Mouse (Mus musculus) c-Kit-positive CD71-negative TER-119-negative erythroid progenitor cells, embryonic 14.5 days (primary cell): ENCODE data around the gene Sgf29.

Source experiments
- DNase-seq: peaks from one replicate; pipeline ENCODE4 v3.0.0-alpha.2; 2013; ENCODE audit warnings: low read depth

The Sgf29 gene

GRCm38 (mm10) chr7:126649231-126650051, at the start of gene Sgf29:
Gene Sgf29 (plus strand): TSS chr7:126649309.
- DNase-seq, result peak; percentile 78

- no peak for DNase-seq
These were observed 47.2 kb upstream of the Sgf29 start for GRCm38 (mm10) chr7:126601896-126602295.

GRCm38 (mm10) chr7:126602650-126603049, 46.5 kb upstream of the Sgf29 start:
- no peak for DNase-seq

GRCm38 (mm10) chr7:126606611-126607010, 42.5 kb upstream of the Sgf29 start:
- DNase-seq, result no peak

- DNase-seq, result no peak
These were observed 42.0 kb upstream of the Sgf29 start for GRCm38 (mm10) chr7:126607064-126607463.

- no peak for DNase-seq
These were observed 41.3 kb upstream of the Sgf29 start for GRCm38 (mm10) chr7:126607796-126608195.

- DNase-seq, result no peak
These were observed 36.4 kb upstream of the Sgf29 start for GRCm38 (mm10) chr7:126612736-126613135.

- no peak for DNase-seq
These were observed 32.4 kb upstream of the Sgf29 start for GRCm38 (mm10) chr7:126616707-126617106.

- DNase-seq, result no peak
These were observed 29.4 kb upstream of the Sgf29 start for GRCm38 (mm10) chr7:126619559-126620275.

- no peak for DNase-seq
These were observed 27.4 kb upstream of the Sgf29 start for GRCm38 (mm10) chr7:126621452-126622359.

- DNase-seq, result no peak
These were observed 25.7 kb upstream of the Sgf29 start for GRCm38 (mm10) chr7:126623381-126623780.

- DNase-seq, result no peak
These were observed 24.3 kb upstream of the Sgf29 start for GRCm38 (mm10) chr7:126624774-126625173.

- no peak for DNase-seq
These were observed 23.7 kb upstream of the Sgf29 start for GRCm38 (mm10) chr7:126625369-126625768.

GRCm38 (mm10) chr7:126625807-126626600, 23.1 kb upstream of the Sgf29 start:
- DNase-seq, result no peak

- DNase-seq, result no peak
These were observed 21.0 kb upstream of the Sgf29 start for GRCm38 (mm10) chr7:126628111-126628510.

GRCm38 (mm10) chr7:126629915-126630314, 19.2 kb upstream of the Sgf29 start:
- no peak for DNase-seq

GRCm38 (mm10) chr7:126630824-126631518, 18.1 kb upstream of the Sgf29 start, which contains the start of gene Nupr1:
Gene Nupr1 (minus strand): TSS chr7:126630861.
- no peak for DNase-seq

- DNase-seq, result no peak
These were observed 16.6 kb upstream of the Sgf29 start for GRCm38 (mm10) chr7:126632478-126632877.

GRCm38 (mm10) chr7:126635375-126635774, 13.7 kb upstream of the Sgf29 start:
- no peak for DNase-seq

- DNase-seq, result no peak
These were observed 12.2 kb upstream of the Sgf29 start for GRCm38 (mm10) chr7:126636733-126637520.
